Mouse (Mus musculus): ENCODE results near the gene Ccnt1.
"Not testable (repeated sequence)": the region's sequence is repeated elsewhere in the genome, so short reads cannot be mapped to it uniquely, and the experiment has no call there.

The Ccnt1 gene

DNA sequence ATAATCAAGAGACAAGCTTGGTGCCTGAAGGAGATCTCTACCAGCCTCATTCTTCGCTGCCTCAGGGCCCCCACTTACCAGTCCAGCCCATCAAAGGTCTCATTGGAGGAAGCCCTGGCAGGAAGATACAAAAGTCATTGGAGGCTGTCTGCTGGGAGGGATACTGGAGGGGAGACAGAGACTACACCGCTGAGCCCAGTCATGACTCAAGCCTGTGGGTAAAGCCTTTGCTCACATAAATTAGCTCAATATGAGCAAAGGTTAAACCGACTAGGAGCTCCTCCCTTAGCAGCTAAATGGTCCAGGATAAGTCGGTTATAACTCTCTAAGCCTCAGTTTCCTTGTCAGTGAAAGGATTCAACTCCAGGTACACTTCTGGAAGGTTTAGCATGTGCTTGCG, 24.3 kb upstream of the Ccnt1 start:
- DNase-seq: no peak

GRCm38 (mm10) chr15:98594193-98594592, 23.5 kb upstream of the Ccnt1 start:
- DNase-seq: no peak

GRCm38 (mm10) chr15:98591396-98591795, 20.7 kb upstream of the Ccnt1 start:
- DNase-seq: no peak

- DNase-seq: no peak
Measured at GRCm38 (mm10) chr15:98589640-98590336, 19.1 kb upstream of the Ccnt1 start.

GRCm38 (mm10) chr15:98587751-98588150, 17.0 kb upstream of the Ccnt1 start:
- DNase-seq: no peak

DNA sequence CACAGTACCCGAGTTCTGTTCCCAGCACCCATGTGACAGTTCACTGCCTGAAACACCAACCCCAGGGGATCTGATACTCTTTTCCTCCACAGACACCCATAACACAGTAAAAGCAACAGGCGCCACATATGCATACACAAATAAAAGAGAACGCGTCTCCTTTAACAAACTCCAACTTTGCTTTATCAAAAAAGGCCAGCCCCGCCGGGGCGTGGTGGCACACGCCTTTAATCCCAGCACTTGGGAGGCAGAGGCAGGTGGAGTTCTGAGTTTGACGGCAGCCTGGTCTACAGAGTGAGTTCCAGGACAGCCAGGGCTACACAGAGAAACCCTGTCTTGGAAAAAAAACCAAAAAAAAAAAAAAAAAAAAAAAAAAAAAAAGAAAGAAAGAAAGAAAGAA, 15.4 kb upstream of the Ccnt1 start:
- not testable (repeated sequence) for DNase-seq

- DNase-seq: peak; percentile 38
Measured at GRCm38 (mm10) chr15:98585421-98585820, 14.7 kb upstream of the Ccnt1 start.

GRCm38 (mm10) chr15:98582996-98583395, 12.3 kb upstream of the Ccnt1 start:
- DNase-seq: no peak

DNA sequence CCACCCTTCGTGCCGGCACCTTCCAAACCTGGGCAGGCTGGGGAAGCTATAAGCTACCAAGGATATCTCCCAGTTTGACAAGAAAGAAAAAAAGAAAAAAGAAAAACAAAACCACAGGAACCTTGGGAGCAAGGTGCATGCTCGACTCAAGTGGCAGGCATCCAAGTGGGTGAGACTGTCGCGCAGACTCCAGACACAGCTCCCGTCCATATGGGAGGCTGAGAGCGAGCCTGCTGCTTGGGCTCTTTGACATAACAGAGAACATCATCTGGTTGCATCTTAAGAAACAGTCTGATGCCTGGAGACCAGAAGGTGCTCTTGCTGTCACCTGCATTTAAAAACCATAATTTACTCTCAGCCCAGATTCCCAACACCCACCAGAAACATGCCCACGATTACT, 11.7 kb upstream of the Ccnt1 start:
- peak; percentile 42 for DNase-seq

DNA sequence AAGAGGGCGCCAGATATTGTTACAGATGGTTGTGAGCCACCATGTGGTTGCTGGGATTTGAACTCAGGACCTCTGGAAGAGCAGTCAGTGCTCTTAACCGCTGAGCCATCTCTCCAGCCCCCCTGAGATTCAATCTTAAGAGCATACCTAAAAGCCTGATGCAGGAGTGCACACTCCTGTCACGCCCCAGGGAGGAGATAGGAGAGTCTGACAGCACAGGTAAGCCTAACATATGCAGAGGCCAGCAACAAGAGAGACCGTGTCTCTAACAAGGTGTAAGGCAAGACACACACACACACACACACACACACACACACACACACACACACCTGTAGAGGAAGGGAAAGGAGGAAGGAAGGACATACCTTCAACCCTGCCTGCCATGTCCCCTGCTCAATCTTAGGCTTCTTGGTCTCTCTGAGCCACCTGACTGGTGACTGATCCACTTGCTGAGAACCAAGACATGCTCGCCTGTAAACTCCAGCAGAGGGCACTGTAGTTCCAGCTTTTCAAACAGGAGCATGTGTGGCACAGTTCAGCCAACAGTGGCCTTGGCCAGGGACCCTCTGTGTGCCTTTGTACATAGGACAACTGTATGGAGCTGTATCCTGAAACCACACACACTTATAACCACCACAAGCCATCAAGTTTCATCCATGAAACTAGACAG, 9.2 kb upstream of the Ccnt1 start:
- peak; percentile 88 for DNase-seq

- DNase-seq: no peak
Measured at GRCm38 (mm10) chr15:98579310-98579709, 8.6 kb upstream of the Ccnt1 start.

- DNase-seq: no peak
Measured at GRCm38 (mm10) chr15:98573293-98573692, 2.6 kb upstream of the Ccnt1 start.

- DNase-seq: no peak
Measured at GRCm38 (mm10) chr15:98569795-98570365, 843 bp downstream of the Ccnt1 start.

DNA sequence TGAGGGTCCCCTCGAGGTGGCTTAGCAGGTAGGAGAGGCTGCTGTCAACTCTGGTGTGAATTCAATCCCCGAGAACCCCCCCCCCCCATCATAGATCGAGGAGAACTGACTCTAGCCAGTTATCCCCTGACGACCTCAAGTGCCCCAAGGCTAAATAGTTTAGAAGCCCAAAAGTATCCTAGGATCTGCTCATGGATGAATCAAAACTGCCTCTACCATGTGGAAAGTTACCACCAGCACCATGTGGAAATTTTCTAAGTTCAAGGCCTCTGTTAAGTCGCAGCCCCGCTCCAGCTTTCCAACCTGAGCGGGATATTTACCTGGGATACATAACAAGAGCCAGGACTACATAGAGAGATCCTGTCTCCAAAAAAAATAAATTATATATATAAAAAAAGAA, 1.5 kb downstream of the Ccnt1 start:
- no peak for DNase-seq

DNA sequence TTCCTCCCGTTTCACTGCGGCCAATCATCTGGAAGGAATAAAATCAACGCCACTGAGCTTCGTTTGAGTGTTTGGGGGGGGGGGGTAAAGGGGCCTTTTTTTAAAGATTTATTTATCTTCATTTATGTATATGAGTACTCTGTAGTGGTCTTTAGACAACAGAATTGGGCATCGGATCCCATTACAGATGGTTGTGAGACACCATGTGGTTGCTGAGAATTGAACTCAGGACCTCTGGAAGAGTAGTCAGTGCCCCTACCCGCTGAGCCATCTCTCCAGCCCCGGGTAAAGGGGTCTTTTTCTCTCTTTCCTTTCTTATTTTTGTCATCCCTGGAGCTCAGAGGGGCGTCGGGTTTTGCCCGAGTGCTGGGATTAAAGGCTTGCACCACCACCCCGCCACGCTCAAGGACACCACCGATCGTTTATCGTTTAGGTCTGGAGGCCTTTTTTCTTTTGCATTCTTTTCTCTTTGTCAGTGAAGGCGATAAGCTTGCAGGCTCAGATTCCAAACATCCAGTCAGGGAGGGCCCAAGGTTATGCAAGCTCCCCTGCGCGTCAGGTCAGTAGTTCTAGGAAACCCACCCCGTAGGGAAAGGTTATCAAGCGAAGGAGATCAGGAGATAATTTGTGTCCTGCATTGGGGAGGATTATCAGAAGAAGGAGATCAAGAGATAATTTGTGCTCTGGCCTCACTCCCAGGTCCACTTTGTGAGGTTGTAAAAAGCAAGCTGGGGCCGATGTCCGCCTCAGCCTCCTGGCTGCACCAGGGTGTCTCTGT, 2.3 kb downstream of the Ccnt1 start:
- DNase-seq: peak; percentile 24

DNA sequence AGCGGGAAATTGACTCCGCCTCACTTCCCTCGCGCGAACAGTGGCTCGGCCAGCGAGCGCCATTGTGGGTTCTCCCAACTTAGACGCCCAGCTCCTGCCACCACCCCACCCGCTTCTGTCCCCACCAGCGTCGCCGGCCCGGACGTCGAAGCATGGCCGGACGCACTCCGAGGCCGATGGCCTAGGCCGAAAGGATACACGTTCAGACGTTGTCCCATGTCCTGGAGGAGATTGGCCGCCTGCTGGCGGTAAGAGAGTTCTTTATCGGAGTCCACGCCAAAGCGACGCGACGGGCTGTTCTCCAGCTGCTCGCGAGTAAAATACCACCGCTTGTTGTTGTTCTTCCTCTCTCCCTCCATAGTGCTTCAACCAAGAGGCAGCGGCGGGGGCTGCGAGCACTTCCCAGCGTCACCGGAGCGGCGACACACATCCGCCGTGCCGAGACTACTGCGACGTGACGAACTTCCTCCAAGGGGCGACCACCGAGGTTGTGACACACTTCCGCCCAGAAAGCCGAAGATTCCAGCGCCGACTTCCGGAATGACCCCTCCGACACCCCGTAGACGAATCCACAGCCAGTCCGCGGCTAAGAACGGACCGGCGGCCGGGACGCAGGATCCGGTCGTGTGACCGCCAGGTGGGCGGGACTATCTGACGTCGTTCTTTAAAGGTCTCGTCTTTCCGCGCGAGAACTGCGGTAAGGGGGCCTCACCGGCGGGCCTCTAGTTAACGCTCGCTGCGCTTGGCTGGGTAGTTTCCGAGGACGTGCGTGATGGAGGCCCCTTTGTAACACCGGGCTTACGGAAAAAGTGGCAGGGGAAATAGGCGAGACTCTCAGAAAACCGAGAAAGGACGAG, 3.2 kb downstream of the Ccnt1 start:
- DNase-seq: peak; percentile 100

DNA sequence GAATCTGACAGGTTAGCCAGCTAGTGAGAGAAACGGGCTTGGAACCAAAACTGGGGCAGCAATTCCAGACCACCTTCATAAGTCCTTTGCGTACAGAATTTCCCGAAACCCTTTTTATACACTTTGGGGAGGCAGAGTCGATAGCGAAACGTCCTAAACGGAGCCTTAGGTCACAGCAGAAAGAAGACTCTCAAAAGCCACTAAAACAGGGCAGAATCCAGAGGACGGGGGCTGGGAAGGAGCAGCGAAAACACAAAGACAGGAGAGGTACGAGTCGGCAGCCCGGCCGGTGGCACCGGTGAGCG, 3.8 kb downstream of the Ccnt1 start:
- DNase-seq: no peak

- no peak for DNase-seq
Measured at GRCm38 (mm10) chr15:98557186-98557585, 13.5 kb downstream of the Ccnt1 start.

DNA sequence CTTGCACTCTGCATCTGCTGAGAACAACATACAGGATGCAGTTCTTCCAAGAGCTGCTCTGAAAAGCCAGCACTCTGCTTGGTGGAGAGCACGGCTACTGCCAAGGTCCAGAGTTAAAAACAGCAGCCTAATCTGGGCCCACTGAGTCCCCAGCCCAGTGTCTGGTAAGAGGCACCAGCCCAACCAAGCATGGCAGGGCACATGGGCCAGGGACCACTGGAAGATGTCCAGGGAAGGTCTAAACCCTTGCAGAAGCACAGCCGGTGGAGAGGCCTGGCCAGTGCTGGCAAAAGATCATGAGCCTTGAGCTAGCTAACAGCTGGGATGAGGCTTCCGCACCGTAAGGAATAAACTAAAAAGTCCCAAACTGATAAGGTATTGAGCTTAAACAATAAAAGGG, 14.8 kb downstream of the Ccnt1 start:
- DNase-seq: no peak

GRCm38 (mm10) chr15:98552758-98553157, 18.0 kb downstream of the Ccnt1 start:
- DNase-seq: no peak

GRCm38 (mm10) chr15:98546843-98547242, 23.9 kb downstream of the Ccnt1 start:
- DNase-seq: no peak

DNA sequence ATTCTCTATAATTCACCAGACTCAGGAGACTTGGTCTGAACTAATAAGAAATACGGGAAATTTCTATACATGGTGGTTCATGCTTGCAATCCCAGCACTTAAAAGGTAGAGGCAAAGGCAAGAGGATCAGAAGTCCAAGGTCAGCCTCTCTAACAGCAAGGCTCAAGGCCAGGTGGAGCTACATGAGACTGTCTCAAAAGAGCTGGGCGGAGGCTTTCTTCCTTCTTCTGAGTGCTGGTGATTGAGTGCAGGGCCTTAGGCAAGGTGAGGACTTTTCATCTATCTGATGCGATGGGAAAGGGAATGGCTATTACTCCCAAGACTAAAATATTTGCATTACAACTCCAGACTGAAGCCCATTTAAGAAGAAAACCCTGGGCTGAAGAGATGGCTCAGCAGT, 25.6 kb downstream of the Ccnt1 start:
- no peak for DNase-seq

DNA sequence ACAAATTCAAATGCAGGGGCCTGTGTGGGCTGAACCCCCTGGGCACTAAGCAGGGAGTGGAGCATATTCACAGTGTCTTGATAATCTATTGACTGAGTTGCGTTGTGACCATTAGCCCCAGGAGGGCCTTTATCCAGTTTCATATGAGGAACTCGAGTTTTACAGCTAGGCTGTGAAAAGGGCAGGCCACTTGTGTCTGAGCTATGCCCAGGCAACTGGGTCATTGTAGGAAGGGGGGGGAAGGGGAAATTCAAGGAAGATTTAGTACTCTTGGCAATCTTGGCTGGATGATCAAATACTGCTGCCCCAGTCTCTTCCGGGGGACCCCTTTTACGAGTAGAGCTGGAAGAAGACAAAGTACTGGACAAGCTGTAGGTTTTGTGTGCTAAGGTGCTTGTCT, 27.4 kb downstream of the Ccnt1 start:
- no peak for DNase-seq
